Mouse (Mus musculus) small intestine, adult 2 months (tissue): Measurements from ENCODE around the gene Lpcat3. TPM values are rescaled to one million over a fixed set of nuclear protein-coding genes. Genes with fewer than 3 reads are reported as not detected.
A peak's percentile ranks its signal among the peaks of the same experiment; 100 is the strongest.
"Not testable (repeated sequence)": the region's sequence is repeated elsewhere in the genome, so short reads cannot be mapped to it uniquely, and the experiment has no call there.

ENCODE experiments used
- H3K27ac ChIP-seq: fragments of 200-500 bp; 2 replicates; pipeline ENCODE4 v1.5.1; 2012; ENCODE audit warnings: low read depth, low read length, control low read depth, inconsistent platforms; ENCODE audit not compliant: insufficient read depth
- H3K27me3 ChIP-seq: fragments of 200-500 bp; 2 replicates; pipeline ENCODE4 v1.6.1; 2012; ENCODE audit warnings: mild to moderate bottlenecking, moderate library complexity, low read length, inconsistent platforms; ENCODE audit not compliant: control insufficient read depth, insufficient read depth
- H3K36me3 ChIP-seq: fragments of 200-500 bp; 2 replicates; pipeline ENCODE4 v1.6.1; 2012; ENCODE audit warnings: mild to moderate bottlenecking, low read length, control low read depth, inconsistent platforms; ENCODE audit not compliant: control insufficient read depth, insufficient read depth
- H3K4me1 ChIP-seq: fragments of 200-500 bp; 2 replicates; pipeline ENCODE4 v1.6.1; 2012; ENCODE audit warnings: low read length, inconsistent platforms, mixed read lengths; ENCODE audit not compliant: control insufficient read depth, insufficient read depth, insufficient read length
- H3K4me3 ChIP-seq: fragments of 200-500 bp; 2 replicates; pipeline ENCODE4 v1.5.1; 2012; ENCODE audit warnings: low read depth, mild to moderate bottlenecking, control low read depth, inconsistent platforms, low read length, moderate library complexity
- CTCF ChIP-seq: fragments of 200-500 bp; IDR thresholded peaks from 2 replicates; pipeline ENCODE4 v1.5.1; 2012; ENCODE audit warnings: low read depth, mild to moderate bottlenecking, control low read depth, inconsistent platforms, low read length, moderate library complexity, mixed read lengths; ENCODE audit not compliant: insufficient replicate concordance, insufficient read length; ENCODE audit errors: extremely low read depth
- POLR2A ChIP-seq: fragments of 200-500 bp; IDR thresholded peaks from 2 replicates; pipeline ENCODE4 v1.6.1; 2012; ENCODE audit warnings: low read depth, mild to moderate bottlenecking, control low read depth, inconsistent platforms, low read length, moderate library complexity
- WGBS: fragments of 180-500 bp; shearing (Covaris S2); methylation state at CpG from one replicate; pipeline ENCODE4 v1.1.7; 2018; 5-methylcytosine and 5-hydroxymethylcytosine counted together
- polyA plus RNA-seq: library from polyadenylated mRNA; depleted of rRNA; stranded (reverse); fragments of >200 nt; gene quantifications from 2 replicates; pipeline ENCODE4 v1.2.3, GENCODE M21; 2012

Gene Lpcat3
- polyA plus RNA-seq, 1 experiment = 323 TPM

DNA sequence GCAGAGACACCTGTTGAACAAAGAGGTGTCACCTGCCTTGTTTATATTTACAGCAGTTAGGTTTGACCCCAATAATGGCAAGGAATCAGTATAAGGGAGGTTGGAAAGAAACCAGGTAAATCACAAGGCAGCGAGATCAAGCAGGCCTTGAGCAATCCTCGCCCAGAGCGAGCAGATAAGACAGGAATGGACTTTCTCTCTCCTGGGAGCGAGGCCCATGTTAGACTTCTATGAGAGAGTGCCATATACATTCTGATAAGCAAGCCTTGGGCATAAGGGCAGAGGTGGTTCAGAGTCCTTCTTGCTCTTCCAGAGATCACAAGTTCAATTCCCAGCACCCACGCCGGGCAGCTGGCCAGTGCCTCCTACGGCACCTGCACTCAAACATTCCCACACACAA, 15.9 kb downstream of the Lpcat3 start:
- peaks cover 29% of the 10 kb centered on the region for H3K4me1 ChIP-seq
- TF ChIP-seq POLR2A (no peak), CTCF (no peak)
- 24% methylated on average over 7 of the region's 7 CpGs for WGBS
- H3K4me3 ChIP-seq = no peak overlapping the region; the same call in 1 of the 2 replicates
- H3K27me3 ChIP-seq = no peaks in the 10 kb centered on the region
- peak overlapping the region; percentile 97 for H3K27ac ChIP-seq
- peaks cover 9% of the 10 kb centered on the region for H3K36me3 ChIP-seq

DNA sequence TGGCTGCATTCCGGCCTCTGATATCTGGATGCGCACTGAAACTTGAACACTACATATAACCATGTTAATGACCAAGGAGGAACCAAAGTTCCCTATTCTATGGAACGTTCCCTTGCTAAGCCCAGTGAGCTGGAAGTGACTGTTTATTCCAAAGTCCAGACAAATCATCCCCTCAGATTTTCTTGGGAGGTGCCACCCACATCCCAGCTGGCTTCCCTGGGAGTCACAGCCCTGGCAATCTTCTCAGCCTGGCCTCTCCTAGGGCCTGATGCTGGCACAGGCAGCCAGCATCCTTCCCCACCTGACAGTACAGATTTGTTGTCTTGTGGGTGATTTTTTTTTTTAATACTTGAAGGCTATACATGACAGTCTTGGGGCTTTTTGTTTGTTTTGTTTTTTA, 16.7 kb downstream of the Lpcat3 start:
- Histone ChIP-seq H3K27ac (peak overlapping the region; percentile 97), H3K36me3 (peaks cover 4% of the 10 kb centered on the region; the same call in 1 of the 2 replicates), H3K4me1 (peaks cover 34% of the 10 kb centered on the region), H3K4me3 (no peak overlapping the region), H3K27me3 (no peaks in the 10 kb centered on the region)
- WGBS = 33% methylated on average over 3 of the region's 3 CpGs
- TF ChIP-seq CTCF = no peak
- TF ChIP-seq POLR2A = no peak

DNA sequence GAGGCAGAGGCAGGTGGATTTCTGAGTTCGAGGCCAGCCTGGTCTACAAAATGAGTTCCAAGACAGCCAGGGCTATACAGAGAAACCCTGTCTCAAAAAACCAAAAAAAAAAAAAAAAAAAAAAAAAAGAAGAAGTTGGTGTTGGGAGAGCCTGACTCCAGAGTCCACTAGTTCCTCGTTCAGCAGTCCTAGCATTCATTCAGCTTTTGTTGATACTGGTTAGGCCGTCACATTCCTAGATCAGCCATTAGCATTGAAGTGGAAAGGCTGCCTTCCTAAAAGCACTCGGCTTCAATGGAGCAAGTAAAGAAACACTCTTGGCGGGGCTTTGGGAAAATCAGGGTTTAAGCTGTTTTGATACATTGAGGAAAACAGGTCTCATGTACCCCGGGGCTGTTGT, 19.5 kb downstream of the Lpcat3 start:
- not testable (repeated sequence) for H3K4me3 ChIP-seq, H3K27ac ChIP-seq, H3K36me3 ChIP-seq, H3K27me3 ChIP-seq
- WGBS = 76% methylated on average over 6 of the region's 6 CpGs
- peaks cover 41% of the 10 kb centered on the region for H3K4me1 ChIP-seq

DNA sequence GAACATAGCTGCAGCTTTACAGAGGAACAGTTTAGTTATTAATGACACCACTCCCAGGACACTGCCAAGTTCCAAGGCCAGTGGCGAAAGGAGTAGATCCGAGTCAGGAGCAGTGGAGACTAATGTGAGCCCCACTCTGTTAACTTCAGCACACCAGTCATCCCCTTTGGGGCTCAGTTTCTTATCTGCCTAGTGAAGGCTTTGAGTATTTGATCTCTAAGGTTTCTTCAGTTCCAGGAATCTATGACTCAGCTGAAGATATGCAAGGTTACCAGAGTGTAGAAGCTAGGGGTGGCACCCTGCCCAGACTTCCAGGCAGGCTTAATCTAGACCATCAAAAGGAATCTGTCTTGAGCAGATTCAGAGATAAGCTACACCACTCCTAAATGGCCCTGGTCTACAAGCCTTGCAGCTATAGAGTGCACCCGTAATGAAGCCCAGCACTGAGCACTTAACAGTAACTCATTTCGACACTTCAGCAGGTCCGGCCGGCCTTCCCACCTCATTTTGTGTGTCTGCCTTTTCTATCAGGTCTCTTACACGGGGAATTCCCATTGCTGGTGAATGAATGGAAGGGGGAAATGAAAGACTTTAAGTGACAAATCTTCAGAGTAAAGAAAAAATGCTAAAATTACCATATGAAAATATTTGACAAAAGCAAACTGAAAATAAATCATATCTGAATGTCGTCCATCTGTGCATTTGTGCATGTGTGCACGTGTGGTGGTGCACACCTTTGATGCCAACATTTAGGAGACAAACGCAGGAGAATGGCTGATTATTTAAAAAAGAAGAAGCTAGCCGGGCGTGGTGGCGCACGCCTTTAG, 21.0 kb downstream of the Lpcat3 start:
- 46% methylated on average over 14 of the region's 14 CpGs for WGBS
- no peaks in the 10 kb centered on the region; the same call in 1 of the 2 replicates for H3K36me3 ChIP-seq
- H3K27ac ChIP-seq = peak overlapping the region; percentile 74
- peaks cover 40% of the 10 kb centered on the region for H3K4me1 ChIP-seq
- no peaks in the 10 kb centered on the region for H3K27me3 ChIP-seq
- TF ChIP-seq POLR2A = no peak
- no peak for TF ChIP-seq CTCF
- H3K4me3 ChIP-seq = no peak overlapping the region

DNA sequence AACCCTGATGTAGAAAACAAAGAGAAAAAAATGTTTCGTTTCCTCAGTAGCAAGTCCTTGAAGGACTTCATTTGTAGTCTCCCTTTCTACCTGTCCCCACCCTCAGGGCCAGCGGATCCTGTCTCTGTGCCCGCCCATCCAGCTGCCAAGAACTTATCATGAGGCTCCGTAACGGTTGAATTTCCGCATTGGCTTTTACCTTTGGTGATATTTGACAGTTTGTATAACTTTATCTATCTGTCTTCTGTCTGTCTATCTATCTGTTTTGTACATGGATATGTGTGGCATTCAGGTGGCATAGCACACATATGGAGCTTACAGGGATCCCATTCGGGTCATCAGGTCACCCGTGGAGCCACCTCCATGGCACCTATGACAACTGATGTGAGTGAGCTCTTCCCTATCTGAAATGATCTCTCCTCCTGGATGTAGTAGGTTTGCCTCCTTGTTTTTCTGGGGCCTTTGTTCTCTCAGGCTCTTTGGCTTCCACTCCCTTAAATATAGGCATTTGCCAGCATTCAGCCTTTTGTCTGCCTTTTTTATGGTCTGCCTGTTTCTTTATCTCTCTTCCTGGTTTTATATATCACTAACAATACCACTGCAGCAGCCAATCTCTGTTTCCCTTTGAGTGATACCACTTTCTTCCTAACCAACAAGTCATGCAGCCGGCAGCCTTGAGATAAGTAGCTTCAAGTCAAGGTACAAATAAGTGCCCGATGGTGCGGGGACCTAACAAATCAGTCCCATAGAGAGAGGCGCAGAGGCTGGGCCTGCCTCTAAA, 23.0 kb downstream of the Lpcat3 start:
- peaks cover 33% of the 10 kb centered on the region; the same call in 1 of the 2 replicates for H3K4me1 ChIP-seq

DNA sequence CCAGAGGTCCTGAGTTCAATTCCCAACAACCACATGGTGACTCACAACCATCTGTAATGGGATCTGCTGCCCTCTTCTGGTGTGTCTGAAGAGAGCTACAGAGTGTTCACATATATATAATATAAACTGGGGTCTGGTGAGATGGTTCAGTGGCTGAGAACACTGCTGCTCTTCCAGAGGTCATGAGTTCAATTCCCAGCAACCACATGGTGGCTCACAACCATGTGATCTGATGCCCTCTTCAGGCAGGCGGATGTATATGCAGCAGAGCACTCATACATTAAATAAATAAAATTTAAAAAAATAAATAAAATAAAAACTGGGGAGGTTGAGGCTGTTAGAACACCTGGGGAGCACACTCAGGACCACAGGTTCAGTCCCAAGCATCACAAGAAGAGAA, 23.8 kb downstream of the Lpcat3 start:
- Histone ChIP-seq H3K4me1 (peaks cover 29% of the 10 kb centered on the region; the same call in 1 of the 2 replicates), H3K27ac (peak overlapping the region; percentile 86)
- 77% methylated on average over 1 of the region's 1 CpGs for WGBS
- not testable (repeated sequence) for H3K27me3 ChIP-seq, H3K36me3 ChIP-seq, H3K4me3 ChIP-seq
- TF ChIP-seq CTCF = peak; percentile 41; the same call in 1 of the 2 replicates

More for the DNA sequence above, 23.0 kb downstream of the Lpcat3 start:
- Histone ChIP-seq H3K27me3 (no peaks in the 10 kb centered on the region), H3K4me3 (no peak overlapping the region), H3K36me3 (no peaks in the 10 kb centered on the region; the same call in 1 of the 2 replicates), H3K27ac (peak overlapping the region; percentile 86)
- TF ChIP-seq CTCF (no peak; the same call in 1 of the 2 replicates), POLR2A (no peak)
- WGBS = 36% methylated on average over 12 of the region's 12 CpGs

DNA sequence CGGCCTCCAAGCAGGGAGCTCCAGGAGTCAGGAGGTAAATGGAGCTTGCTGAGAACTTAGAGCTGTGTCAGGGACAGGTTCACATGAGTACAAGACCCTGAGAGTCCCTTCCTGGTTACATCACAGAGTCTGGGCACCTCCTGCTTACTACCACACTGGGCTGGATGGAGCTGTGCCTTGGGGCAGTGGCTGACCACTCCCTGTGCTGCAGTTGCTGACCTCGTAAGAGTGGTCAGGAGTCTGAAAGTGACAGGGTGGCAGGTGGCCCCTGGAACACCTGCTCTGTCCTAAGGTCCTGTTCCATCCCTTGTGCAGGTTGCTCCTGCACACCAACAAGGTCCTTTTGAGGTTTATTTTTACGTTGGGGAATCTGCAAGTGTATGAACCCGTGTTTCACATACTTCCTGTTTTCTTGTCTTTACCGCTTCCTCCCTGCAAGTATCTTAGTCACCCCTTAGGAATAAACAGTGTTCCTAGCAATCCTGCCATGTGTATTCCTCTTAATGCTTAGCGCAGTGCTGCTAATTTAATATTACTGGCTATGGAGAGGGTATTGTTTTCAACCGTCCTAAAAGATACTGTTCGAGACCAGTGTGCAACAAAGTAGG, 25.4 kb downstream of the Lpcat3 start:
- H3K4me3 ChIP-seq = no peak overlapping the region
- H3K36me3 ChIP-seq = peaks cover under 1% of the 10 kb centered on the region; the same call in 1 of the 2 replicates
- peaks cover 26% of the 10 kb centered on the region; the same call in 1 of the 2 replicates for H3K4me1 ChIP-seq
- no peaks in the 10 kb centered on the region for H3K27me3 ChIP-seq
- WGBS = 61% methylated on average over 8 of the region's 8 CpGs
- no peak overlapping the region; the same call in 1 of the 2 replicates for H3K27ac ChIP-seq
- TF ChIP-seq POLR2A (no peak), CTCF (no peak)
